Mouse (Mus musculus): ENCODE measurements around the gene Gdpd2.

DNA sequence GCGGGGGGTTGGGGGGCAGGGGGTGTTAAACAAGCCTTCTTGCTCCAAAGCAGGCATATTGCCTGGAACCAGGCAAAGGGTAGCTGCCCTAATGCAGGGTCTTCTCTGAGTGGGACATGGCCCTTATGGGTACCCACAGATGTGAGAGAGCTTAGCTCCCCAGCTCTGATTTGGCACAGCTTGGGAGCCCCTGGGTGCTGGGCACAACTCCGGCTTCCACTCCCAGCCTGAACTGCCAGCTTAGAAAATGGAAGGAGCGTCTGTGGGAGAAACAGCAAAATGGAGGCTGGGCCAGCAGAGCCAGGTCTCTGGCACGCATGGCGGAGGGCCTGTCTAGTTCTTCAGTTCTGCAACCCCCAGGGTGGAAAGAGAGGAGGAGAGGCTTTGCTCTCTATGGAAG is 39.6 kb downstream of the Gdpd2 start:
- TF ChIP-seq CTCF (IDR thresholded peaks at IDR 0.05; ENCODE audit: low read depth, low read length) (no peak), POLR2A (IDR thresholded peaks at IDR 0.05; ENCODE audit: borderline replicate concordance, low read depth, low read length) (no peak)
